Mouse (Mus musculus): Measurements from ENCODE around the gene Lcorl. TPM values are rescaled to one million over a fixed set of nuclear protein-coding genes. Genes with fewer than 3 reads are reported as not detected.
"Not testable (repeated sequence)": the region's sequence is repeated elsewhere in the genome, so short reads cannot be mapped to it uniquely, and the experiment has no call there.

Lcorl gene
- polyA plus RNA-seq, 1 experiment from 2014 or later = 15.4 TPM

DNA sequence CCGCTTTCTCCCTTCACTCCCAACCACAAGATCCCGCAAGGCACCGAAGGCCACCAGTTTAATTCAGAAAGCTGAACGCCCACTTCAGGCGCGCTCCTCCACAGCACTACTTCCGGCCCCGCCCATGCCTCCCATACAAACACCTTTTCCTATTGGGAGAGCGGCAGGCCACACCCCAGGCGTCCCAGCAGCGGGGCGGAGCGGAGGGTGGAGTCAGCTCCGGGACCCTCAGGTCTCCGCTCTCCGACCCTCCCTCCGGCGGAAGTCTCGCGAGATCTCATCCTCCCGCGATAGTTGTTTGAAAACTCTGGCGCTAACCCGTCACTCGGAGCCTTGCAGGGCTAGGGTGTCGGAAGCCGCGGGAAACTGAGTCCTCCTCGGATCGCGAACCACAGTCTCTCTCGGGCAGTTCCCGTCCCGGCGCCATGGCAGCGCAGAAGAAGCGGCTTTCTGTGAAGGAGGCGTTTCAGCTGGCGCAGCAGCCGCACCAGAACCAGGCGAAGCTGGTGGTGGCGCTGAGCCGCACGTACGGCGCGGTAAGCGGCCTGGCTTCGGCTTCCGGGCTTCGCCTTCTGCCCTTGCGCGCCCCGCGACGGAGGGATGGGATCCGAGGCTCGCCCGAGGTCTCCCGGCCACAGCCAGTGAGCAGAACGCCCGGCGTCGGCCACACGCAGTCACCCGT lies 187.7 kb downstream of the Lcorl start, which contains the start of gene Ncapg:
Gene Ncapg, plus strand, starts transcription at position 322 of the 682 bp plus-strand sequence.
- Histone ChIP-seq H3K4me1 (replicated peaks; ENCODE audit: control insufficient read depth, insufficient read depth, low read length) (0 out of 2 replicates have a peak, but pooled peaks cover 2% of the 10 kb centered on the region), H3K27me3 (replicated peaks; ENCODE audit: control insufficient read depth, insufficient read depth, low read length) (no peaks in the 10 kb centered on the region), H3K9me3 (ENCODE audit: control insufficient read depth, low read length) (no peaks in the 10 kb centered on the region), H3K4me3 (ENCODE audit: low read depth, low read length) (peak within 1 kb of the TSS; percentile 91), H3K36me3 (ENCODE audit: control insufficient read depth, insufficient read depth, low read length) (peaks cover 4% of the 10 kb centered on the region; the same call in 1 of the 2 replicates), H3K4me2 (peak within 1 kb of the TSS; percentile 85), H3K27ac (ENCODE audit: low read depth, low read length) (peak within 1 kb of the TSS; percentile 93), H3K9ac (ENCODE audit: low read depth, low read length) (peak within 1 kb of the TSS; percentile 96)
- WGBS = under 1% methylated on average over 66 of the region's 66 CpGs
- DNase-seq (ENCODE audit: low spot score) (peak; percentile 99), ATAC-seq (replicated peaks; ENCODE audit: low FRiP score) (peak; percentile 98)

DNA sequence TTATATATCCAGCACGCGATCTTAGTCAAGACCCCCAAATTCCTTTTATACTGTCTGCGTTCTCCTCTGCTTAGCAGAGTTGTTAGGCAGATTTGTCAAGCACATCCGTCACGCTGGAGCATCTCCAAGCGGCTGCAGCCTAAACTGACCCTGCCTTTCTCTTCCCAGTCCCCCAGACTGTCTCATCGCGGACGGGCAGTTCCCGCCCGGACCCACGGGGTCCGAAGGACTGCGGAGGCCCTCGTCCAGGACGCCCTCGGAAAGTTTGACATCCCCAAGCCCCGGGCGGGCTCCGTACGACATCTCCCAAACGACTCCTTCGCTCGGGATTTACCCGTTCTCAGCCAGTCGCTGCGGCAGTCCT lies 188.2 kb downstream of the Lcorl start:
- Histone ChIP-seq H3K4me3 (ENCODE audit: low read depth, low read length) (peak overlapping the region; percentile 91), H3K4me1 (replicated peaks; ENCODE audit: control insufficient read depth, insufficient read depth, low read length) (0 out of 2 replicates have a peak, but pooled peaks cover 2% of the 10 kb centered on the region), H3K4me2 (peak overlapping the region; percentile 85), H3K27ac (ENCODE audit: low read depth, low read length) (peak overlapping the region; percentile 79), H3K36me3 (ENCODE audit: control insufficient read depth, insufficient read depth, low read length) (peaks cover 4% of the 10 kb centered on the region; the same call in 1 of the 2 replicates), H3K9ac (ENCODE audit: low read depth, low read length) (peak overlapping the region; percentile 92), H3K27me3 (replicated peaks; ENCODE audit: control insufficient read depth, insufficient read depth, low read length) (no peaks in the 10 kb centered on the region), H3K9me3 (ENCODE audit: control insufficient read depth, low read length) (no peaks in the 10 kb centered on the region)
- WGBS = under 1% methylated on average over 27 of the region's 27 CpGs
- no peak for DNase-seq (ENCODE audit: low spot score)
- peak; percentile 60 for ATAC-seq (replicated peaks; ENCODE audit: low FRiP score)

DNA sequence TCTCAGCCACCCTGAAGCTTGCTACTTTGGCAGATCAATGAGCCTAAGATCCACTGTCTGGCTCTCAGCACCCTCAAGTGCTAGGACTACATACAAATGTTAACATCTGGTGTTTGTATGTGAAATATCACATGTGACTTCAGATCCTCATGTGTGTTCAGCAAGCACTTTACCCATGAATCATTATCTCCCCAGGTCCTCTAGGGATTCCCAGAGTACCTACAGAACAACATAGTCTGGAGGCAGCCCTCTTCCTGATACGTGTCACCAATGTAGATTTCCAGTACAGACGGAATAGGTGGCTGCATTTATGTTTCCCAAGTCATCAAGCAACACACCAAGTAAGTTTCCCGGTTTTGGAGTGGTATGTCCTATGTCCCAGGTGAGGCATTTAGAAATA lies 188.6 kb downstream of the Lcorl start:
- Histone ChIP-seq H3K9me3 (ENCODE audit: control insufficient read depth, low read length) (no peaks in the 10 kb centered on the region), H3K4me1 (replicated peaks; ENCODE audit: control insufficient read depth, insufficient read depth, low read length) (0 out of 2 replicates have a peak, but pooled peaks cover 2% of the 10 kb centered on the region), H3K4me2 (peak overlapping the region; percentile 85), H3K27ac (ENCODE audit: low read depth, low read length) (peak overlapping the region; percentile 79), H3K36me3 (ENCODE audit: control insufficient read depth, insufficient read depth, low read length) (peaks cover 4% of the 10 kb centered on the region; the same call in 1 of the 2 replicates), H3K9ac (ENCODE audit: low read depth, low read length) (peak overlapping the region; percentile 92), H3K4me3 (ENCODE audit: low read depth, low read length) (peak overlapping the region; percentile 91), H3K27me3 (replicated peaks; ENCODE audit: control insufficient read depth, insufficient read depth, low read length) (no peaks in the 10 kb centered on the region)
- ATAC-seq (replicated peaks; ENCODE audit: low FRiP score) = peak; percentile 14; the same call in 1 of the 2 replicates
- 2% methylated on average over 3 of the region's 3 CpGs for WGBS
- DNase-seq (ENCODE audit: low spot score) = peak; percentile 31

DNA sequence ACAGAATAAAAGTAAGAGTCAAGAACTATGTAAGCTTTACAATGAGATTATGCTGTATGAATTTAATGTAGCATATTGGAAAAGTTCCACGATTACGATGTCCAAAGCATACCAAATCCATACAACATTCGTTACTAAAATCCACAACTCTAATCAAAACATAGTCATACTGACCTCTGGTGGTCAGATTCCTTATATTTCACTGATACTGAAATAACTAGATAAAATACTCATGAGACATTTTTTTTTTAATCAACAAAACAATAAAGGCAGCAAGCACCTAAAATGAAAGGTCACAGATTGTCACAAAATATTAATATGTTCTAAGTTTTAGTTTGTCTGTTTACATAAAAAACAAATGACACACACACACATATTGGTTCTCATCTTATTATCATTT lies 189.1 kb downstream of the Lcorl start:
- no peaks in the 10 kb centered on the region for H3K27me3 ChIP-seq (replicated peaks; ENCODE audit: control insufficient read depth, insufficient read depth, low read length)
- H3K4me1 ChIP-seq (replicated peaks; ENCODE audit: control insufficient read depth, insufficient read depth, low read length) = 0 out of 2 replicates have a peak, but pooled peaks cover 2% of the 10 kb centered on the region
- DNase-seq (ENCODE audit: low spot score) = no peak
- no peak overlapping the region for H3K9ac ChIP-seq (ENCODE audit: low read depth, low read length)
- no peaks in the 10 kb centered on the region for H3K9me3 ChIP-seq (ENCODE audit: control insufficient read depth, low read length)
- peak overlapping the region; percentile 85 for H3K4me2 ChIP-seq
- H3K4me3 ChIP-seq (ENCODE audit: low read depth, low read length) = peak overlapping the region; percentile 91
- no peak for ATAC-seq (replicated peaks; ENCODE audit: low FRiP score)
- WGBS = 45% methylated on average over 3 of the region's 3 CpGs
- H3K27ac ChIP-seq (ENCODE audit: low read depth, low read length) = no peak overlapping the region
- H3K36me3 ChIP-seq (ENCODE audit: control insufficient read depth, insufficient read depth, low read length) = peaks cover 4% of the 10 kb centered on the region; the same call in 1 of the 2 replicates

DNA sequence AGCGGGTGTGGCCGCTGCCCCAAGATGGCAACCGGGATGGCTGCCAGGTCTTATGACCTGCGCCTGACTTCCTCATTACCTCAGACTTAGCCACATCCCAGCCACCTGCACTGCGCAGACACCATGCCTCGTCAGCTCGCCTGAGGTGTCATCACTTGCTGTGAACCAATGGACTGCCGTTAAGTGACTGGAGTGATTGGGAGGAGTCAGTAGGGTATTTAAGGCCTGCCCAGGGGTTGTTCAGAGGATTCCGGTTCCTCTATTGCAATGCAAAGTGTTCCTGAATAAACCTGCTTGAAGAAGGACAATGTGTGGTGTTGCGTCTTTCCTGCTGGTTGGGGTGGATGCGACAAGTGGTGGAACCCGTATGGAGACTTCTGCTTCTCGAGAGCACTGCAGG lies 199.0 kb downstream of the Lcorl start:
- ATAC-seq (replicated peaks; ENCODE audit: low FRiP score); H3K9ac ChIP-seq (ENCODE audit: low read depth, low read length); H3K27ac ChIP-seq (ENCODE audit: low read depth, low read length); H3K4me3 ChIP-seq (ENCODE audit: low read depth, low read length); H3K9me3 ChIP-seq (ENCODE audit: control insufficient read depth, low read length); DNase-seq (ENCODE audit: low spot score); H3K4me2 ChIP-seq; H3K27me3 ChIP-seq (replicated peaks; ENCODE audit: control insufficient read depth, insufficient read depth, low read length); H3K4me1 ChIP-seq (replicated peaks; ENCODE audit: control insufficient read depth, insufficient read depth, low read length); H3K36me3 ChIP-seq (ENCODE audit: control insufficient read depth, insufficient read depth, low read length): not testable (repeated sequence)
- 93% methylated on average over 13 of the region's 13 CpGs for WGBS

- Histone ChIP-seq H3K4me2 (no peak overlapping the region), H3K9ac (ENCODE audit: low read depth, low read length) (no peak overlapping the region), H3K27me3 (replicated peaks; ENCODE audit: control insufficient read depth, insufficient read depth, low read length) (no peaks in the 10 kb centered on the region), H3K9me3 (ENCODE audit: control insufficient read depth, low read length) (no peaks in the 10 kb centered on the region), H3K27ac (ENCODE audit: low read depth, low read length) (no peak overlapping the region), H3K4me3 (ENCODE audit: low read depth, low read length) (no peak overlapping the region), H3K36me3 (ENCODE audit: control insufficient read depth, insufficient read depth, low read length) (no peaks in the 10 kb centered on the region), H3K4me1 (replicated peaks; ENCODE audit: control insufficient read depth, insufficient read depth, low read length) (no peaks in the 10 kb centered on the region)
- DNase-seq (ENCODE audit: low spot score) = no peak
- 89% methylated on average over 2 of the region's 2 CpGs for WGBS
- no peak for ATAC-seq (replicated peaks; ENCODE audit: low FRiP score)
These were observed 206.2 kb downstream of the Lcorl start for GRCm38 (mm10) chr5:45651026-45651703.

Other genes with a start within 250 kb of the Lcorl start
- 0.36 and 0.45 TPM in 2 replicates for gene Fam184b, start 218.0 kb downstream of the Lcorl start, polyA plus RNA-seq (2014; fragmentation: Nextera tagmentation; extraction: Ambion mirVana)
- 67.0 and 79.6 TPM in 2 replicates for gene Ncapg, start 187.7 kb downstream of the Lcorl start, polyA plus RNA-seq (2014; fragmentation: Nextera tagmentation; extraction: Ambion mirVana)